Mouse (Mus musculus) forebrain, postnatal 0 days (tissue): ENCODE measurements at regions not wholly inside any gene's neighbourhood (a gene's known extent, or its start where the extent isn't known, plus 50 kb on each side); places are given as distances from the start of the nearest gene placed in this dataset.

Experiments
- ATAC-seq: fragments of 200-750 bp; cut with Nextera tagmentation; 2 replicates; pipeline ENCODE4 v1.8.0; 2017; ENCODE audit warnings: mild to moderate bottlenecking, moderate library complexity
- DNase-seq: peaks from one replicate; pipeline ENCODE4 v3.0.0-alpha.2; 2015
- H3K27ac ChIP-seq: fragments of 300-500 bp; sonication (generic); 2 replicates; pipeline ENCODE4 v1.5.1; 2014; ENCODE audit warnings: low read depth, mild to moderate bottlenecking, antibody characterized with exemption, low read length, moderate library complexity, mixed read lengths
- H3K27me3 ChIP-seq: fragments of 300-500 bp; sonication (generic); 2 replicates; pipeline ENCODE4 v1.6.1; 2014; ENCODE audit warnings: mild to moderate bottlenecking, low read length, mixed read lengths; ENCODE audit not compliant: insufficient read depth
- H3K36me3 ChIP-seq: fragments of 300-500 bp; sonication (generic); 2 replicates; pipeline ENCODE4 v1.6.1; 2014; ENCODE audit warnings: mild to moderate bottlenecking, moderate library complexity; ENCODE audit not compliant: insufficient read depth
- H3K4me1 ChIP-seq: fragments of 300-500 bp; sonication (generic); 2 replicates; pipeline ENCODE4 v1.6.1; 2014; ENCODE audit warnings: antibody characterized with exemption; ENCODE audit not compliant: insufficient read depth
- H3K4me2 ChIP-seq: fragments of 300-500 bp; sonication (generic); 2 replicates; pipeline ENCODE4 v1.6.1; 2014; ENCODE audit warnings: low read depth, mild to moderate bottlenecking, moderate library complexity
- H3K4me3 ChIP-seq: fragments of 300-500 bp; sonication (generic); 2 replicates; pipeline ENCODE4 v1.5.1; 2014; ENCODE audit warnings: low read depth, low read length, mixed read lengths
- H3K9ac ChIP-seq: fragments of 300-500 bp; sonication (generic); 2 replicates; pipeline ENCODE4 v1.6.1; 2014; ENCODE audit warnings: mild to moderate bottlenecking
- H3K9me3 ChIP-seq: fragments of 300-500 bp; sonication (generic); 2 replicates; pipeline ENCODE4 v1.6.1; 2016; ENCODE audit warnings: low read length
- CTCF ChIP-seq: sonication (generic); IDR thresholded peaks from 2 replicates; pipeline ENCODE4 v1.5.1; 2016; ENCODE audit warnings: antibody characterized with exemption, control low read depth, low read depth
- WGBS: fragments of 180-500 bp; shearing (Covaris S2); extraction: QIAGEN DNeasy Blood & Tissue Kit; methylation state at CpG from one replicate; pipeline ENCODE4 v1.1.7; 2014; 5-methylcytosine and 5-hydroxymethylcytosine counted together

DNA sequence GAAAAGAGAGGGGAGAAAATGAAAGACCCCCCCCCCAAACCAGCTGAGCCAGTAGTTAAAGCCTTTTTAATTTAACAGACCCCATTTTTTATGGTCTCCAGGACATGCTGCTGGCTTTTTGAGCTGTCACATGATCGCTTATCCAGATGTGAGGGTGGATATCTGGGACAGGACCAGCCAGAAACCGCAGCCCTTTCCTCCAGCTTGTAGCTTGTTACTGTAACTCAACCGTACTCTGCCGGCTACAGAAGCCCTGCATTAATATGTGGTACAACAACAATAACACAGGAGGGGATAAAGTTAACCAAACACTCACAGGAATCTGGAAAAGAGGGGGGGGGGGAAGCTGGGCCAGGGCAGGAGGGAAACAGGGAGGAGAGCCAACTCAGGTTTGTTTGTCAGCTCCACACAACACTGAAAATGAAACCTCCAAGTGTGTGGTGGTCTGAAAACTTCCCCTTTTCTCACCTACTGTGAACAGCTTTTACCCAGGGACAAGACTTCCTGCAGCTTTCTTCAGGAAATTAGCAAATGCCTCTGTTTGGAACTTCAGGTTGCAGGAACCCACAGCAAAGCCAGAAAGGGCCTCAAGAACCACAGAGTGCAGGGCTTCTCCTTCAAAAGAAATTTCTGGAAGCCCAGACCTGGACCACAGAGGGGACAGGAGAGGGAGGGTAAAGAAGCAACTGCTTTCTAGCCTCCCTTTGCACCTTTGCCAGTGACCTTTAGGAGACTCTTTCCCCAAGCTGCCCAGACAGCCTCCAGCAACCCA, 244.3 kb downstream of the Clic5 start:
- no peak for DNase-seq
- Histone ChIP-seq H3K27me3 (no peaks in the 10 kb centered on the region), H3K4me2 (no peak overlapping the region), H3K4me3 (no peak overlapping the region), H3K9ac (no peak overlapping the region), H3K27ac (no peak overlapping the region), H3K9me3 (no peaks in the 10 kb centered on the region), H3K4me1 (no peaks in the 10 kb centered on the region), H3K36me3 (no peaks in the 10 kb centered on the region)
- no peak for TF ChIP-seq CTCF
- no peak for ATAC-seq
- WGBS: 55% methylated on average over 4 of the region's 4 CpGs

DNA sequence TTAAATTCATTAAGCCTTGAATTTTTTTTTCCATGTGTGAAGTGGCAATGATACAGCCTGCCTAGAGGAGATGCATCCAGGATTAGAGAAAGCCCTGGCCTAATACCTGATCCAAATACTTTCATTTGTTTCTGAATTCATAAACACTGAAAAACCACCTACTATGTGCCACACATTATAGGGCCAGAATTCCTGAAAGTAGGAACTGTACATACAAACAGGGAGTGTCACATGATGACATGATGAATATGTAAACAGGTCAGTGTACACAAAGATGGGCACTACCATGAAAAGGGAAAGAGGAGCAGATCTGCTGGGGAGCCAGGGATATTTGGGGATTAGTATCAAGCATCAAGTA, 244.9 kb downstream of the Clic5 start:
- TF ChIP-seq CTCF: no peak
- ATAC-seq (no peak), DNase-seq (no peak)
- Histone ChIP-seq H3K9me3 (no peaks in the 10 kb centered on the region), H3K4me2 (no peak overlapping the region), H3K4me1 (no peaks in the 10 kb centered on the region), H3K9ac (no peak overlapping the region), H3K27ac (no peak overlapping the region), H3K4me3 (no peak overlapping the region), H3K36me3 (no peaks in the 10 kb centered on the region), H3K27me3 (no peaks in the 10 kb centered on the region)

DNA sequence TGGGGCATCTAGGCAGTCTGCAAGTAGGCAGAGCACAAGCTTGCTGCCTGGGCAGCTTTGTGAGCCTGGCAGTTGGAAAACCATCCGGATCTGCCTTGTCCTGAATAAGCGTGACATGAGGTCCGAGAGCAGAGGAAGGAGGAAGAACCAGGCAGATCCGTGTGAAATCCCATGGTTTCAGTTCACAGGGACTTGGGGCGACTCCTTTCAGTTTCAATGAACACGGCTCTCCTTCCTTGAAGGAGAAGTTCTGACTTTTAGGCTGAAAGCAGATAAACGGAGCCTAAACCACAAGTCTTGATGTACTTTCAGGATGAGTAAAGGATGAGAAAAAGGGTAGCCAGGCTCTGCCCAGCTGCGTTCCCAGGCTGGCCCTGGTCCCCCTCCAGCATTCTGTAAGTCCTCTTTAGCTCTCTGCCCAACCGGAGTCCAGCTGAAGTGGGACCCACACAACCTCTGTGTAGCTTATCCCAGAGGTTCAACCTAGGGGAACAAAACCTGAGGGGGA, 248.2 kb downstream of the Clic5 start:
- H3K9me3 ChIP-seq: no peaks in the 10 kb centered on the region
- no peak overlapping the region for H3K4me3 ChIP-seq
- WGBS: 91% methylated on average over 9 of the region's 9 CpGs
- no peak overlapping the region for H3K27ac ChIP-seq
- H3K36me3 ChIP-seq: no peaks in the 10 kb centered on the region
- TF ChIP-seq CTCF: no peak
- no peaks in the 10 kb centered on the region for H3K4me1 ChIP-seq
- no peaks in the 10 kb centered on the region for H3K27me3 ChIP-seq
- no peak for DNase-seq
- ATAC-seq: no peak
- H3K4me2 ChIP-seq: no peak overlapping the region
- no peak overlapping the region for H3K9ac ChIP-seq

DNA sequence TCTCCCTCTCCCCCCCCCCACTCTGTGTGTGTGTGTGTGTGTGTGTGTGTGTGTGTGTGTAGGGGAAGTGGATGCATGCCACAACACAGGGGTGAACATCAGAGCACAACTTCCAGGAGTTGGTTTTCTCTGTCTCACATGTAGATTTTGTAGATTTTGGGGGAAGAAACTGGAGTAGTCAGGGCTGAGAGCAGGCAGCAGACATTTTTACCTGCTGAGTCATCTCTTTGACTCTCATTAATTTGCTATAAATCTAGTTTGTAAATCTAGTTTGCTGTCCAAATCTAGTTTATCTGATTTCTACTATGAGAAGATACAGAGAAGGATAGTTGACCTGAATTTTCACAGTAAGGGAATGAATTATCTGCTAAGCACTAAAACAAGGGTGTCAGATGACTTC, 250.1 kb downstream of the Clic5 start:
- no peak overlapping the region for H3K4me2 ChIP-seq
- no peak for DNase-seq
- H3K4me3 ChIP-seq: no peak overlapping the region
- no peaks in the 10 kb centered on the region for H3K4me1 ChIP-seq
- no peak overlapping the region for H3K27ac ChIP-seq
- H3K36me3 ChIP-seq: no peaks in the 10 kb centered on the region
- H3K27me3 ChIP-seq: no peaks in the 10 kb centered on the region
- TF ChIP-seq CTCF: no peak
- no peaks in the 10 kb centered on the region for H3K9me3 ChIP-seq
- no peak overlapping the region for H3K9ac ChIP-seq
- ATAC-seq: no peak

DNA sequence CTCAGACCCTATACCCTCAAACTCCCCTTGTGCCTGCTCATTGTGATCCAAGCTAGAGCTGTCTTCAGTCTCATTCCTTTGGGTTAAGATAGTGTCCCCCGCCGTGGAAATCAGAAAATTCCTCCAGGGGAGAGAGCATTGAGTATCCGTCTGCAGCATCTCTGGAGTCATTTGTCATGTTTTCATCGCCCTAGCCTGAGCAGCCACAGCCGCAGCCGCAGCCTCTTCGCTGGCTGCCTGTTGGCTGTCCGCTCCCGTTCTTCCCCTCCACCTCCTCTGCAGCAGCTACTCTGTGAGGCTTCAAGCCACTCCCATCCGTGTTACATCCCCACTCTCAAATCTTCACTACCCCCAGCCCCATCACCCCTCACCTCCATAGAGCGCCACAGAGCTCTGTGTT, 255.1 kb downstream of the Clic5 start:
- 80% methylated on average over 11 of the region's 11 CpGs for WGBS
- DNase-seq: no peak
- no peak overlapping the region for H3K4me2 ChIP-seq
- TF ChIP-seq CTCF: no peak
- no peaks in the 10 kb centered on the region for H3K27me3 ChIP-seq
- no peak overlapping the region for H3K27ac ChIP-seq
- no peaks in the 10 kb centered on the region for H3K9me3 ChIP-seq
- H3K36me3 ChIP-seq: no peaks in the 10 kb centered on the region
- no peak overlapping the region for H3K4me3 ChIP-seq
- no peak for ATAC-seq
- H3K9ac ChIP-seq: no peak overlapping the region
- no peaks in the 10 kb centered on the region for H3K4me1 ChIP-seq

DNA sequence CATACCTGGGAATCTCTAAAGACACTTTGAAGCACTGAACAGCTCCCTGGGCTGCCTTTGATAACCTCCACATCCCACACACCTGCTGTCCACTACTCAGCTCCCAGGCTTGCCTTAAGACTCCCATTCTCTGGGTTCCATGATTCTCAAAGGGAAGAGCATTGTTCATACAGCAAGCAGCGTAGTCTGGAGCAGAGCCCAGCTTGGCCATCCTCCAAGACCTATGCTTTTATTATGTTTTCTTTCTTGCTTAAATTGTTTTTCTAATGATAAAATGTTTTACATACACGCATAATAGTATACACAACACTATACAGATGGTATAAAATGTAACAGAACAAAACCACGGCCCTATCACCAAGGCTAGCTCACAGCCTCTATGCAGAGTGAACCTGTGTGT, 257.0 kb downstream of the Clic5 start:
- Histone ChIP-seq H3K27ac (no peak overlapping the region), H3K4me3 (no peak overlapping the region), H3K4me2 (no peak overlapping the region), H3K9me3 (no peaks in the 10 kb centered on the region), H3K36me3 (no peaks in the 10 kb centered on the region), H3K27me3 (no peaks in the 10 kb centered on the region), H3K4me1 (no peaks in the 10 kb centered on the region), H3K9ac (no peak overlapping the region)
- ATAC-seq: no peak
- TF ChIP-seq CTCF: no peak
- 48% methylated on average over 3 of the region's 3 CpGs for WGBS
- DNase-seq: no peak
